Mouse (Mus musculus) brain, embryonic 14.5 days (tissue): ENCODE results near the gene Sbf2.

Experiments
- CTCF ChIP-seq: fragments of 200-500 bp; IDR thresholded peaks from 2 replicates; pipeline ENCODE4 v1.5.1; 2012; ENCODE audit warnings: inconsistent platforms, mild to moderate bottlenecking, moderate library complexity, borderline replicate concordance; ENCODE audit not compliant: insufficient read depth, insufficient read length; ENCODE audit errors: extremely low read depth
- POLR2A ChIP-seq: fragments of 200-500 bp; IDR thresholded peaks from 2 replicates; pipeline ENCODE4 v1.6.1; 2012; ENCODE audit warnings: mild to moderate bottlenecking, inconsistent platforms, borderline replicate concordance; ENCODE audit not compliant: poor library complexity, insufficient read depth, insufficient read length, severe bottlenecking; ENCODE audit errors: extremely low read depth

DNA sequence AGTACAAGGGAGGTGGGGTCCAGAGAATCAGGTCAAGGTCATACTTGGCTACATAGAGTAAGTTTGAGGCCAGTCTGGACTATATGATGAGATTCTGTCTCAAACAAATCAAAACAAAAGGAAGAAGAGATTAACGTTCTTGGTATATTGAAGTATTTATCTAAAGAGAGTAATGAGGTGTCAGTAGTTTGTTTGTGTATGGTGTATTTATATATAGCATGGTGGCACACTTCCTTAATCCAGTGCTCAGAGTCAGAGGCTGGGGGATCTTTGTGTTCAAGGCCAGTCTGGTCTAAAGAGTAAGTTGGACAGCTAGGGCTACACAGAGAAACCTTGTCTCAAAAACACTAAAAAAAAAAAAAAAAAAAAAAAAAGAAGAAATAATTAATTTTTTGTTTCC is 351.2 kb downstream of the Sbf2 start:
- TF ChIP-seq POLR2A (no peak), CTCF (no peak)
